Comparison of ENCODE assay signal across 19 mouse cellular contexts in genomic region chr17:73886071-73886785, GRCm38 (mm10).
A peak's percentile ranks its signal among the peaks of the same experiment; 100 is the strongest.
DNase-seq lines count a peak whose midpoint lies in the region; ATAC-seq lines count a peak whose summit lies in the region.
"Had no signal": no experiment of that assay in that cellular context is flagged by ENCODE, and none has a peak within 500 bp of the region (broad histone marks: within the 10 kb centered on the region; RNA-seq: fewer than 3 reads in every experiment).

No protein-coding gene starts in this region.

- peak; percentile 49 to 61 for DNase-seq in cerebellum, postnatal 10 days
- DNase-seq in cerebellum, adult 11-12 months: no peak
- DNase-seq in kidney, adult 11 months: peak; percentile 93
- peak; percentile 42 for DNase-seq in adrenal gland, postnatal 10 days
- peak; percentile 50 for DNase-seq in kidney, postnatal 10 days
- DNase-seq in right cerebral cortex, postnatal 10 days (ENCODE audit: low spot score in 2 of 2): no peak
- DNase-seq: heart, postnatal 4 days; layer of hippocampus, postnatal 36 days; lung, embryonic 14.5 days; right cerebral cortex, postnatal 4 days; thymus, postnatal 4 days had no signal

- H3K9ac ChIP-seq in kidney, embryonic 16.5 days (replicated peaks; ENCODE audit: low read length): no peak overlapping the region
- no peak overlapping the region for H3K9ac ChIP-seq in midbrain, embryonic 15.5 days
- H3K9ac ChIP-seq: embryonic facial prominence, embryonic 15.5 days; lung, embryonic 14.5 days; midbrain, embryonic 12.5 days had no signal

- no peaks in the 10 kb centered on the region for H3K4me1 ChIP-seq in kidney, embryonic 16.5 days (ENCODE audit: insufficient read depth, low read length)
- H3K4me1 ChIP-seq in midbrain, embryonic 15.5 days: no peaks in the 10 kb centered on the region
- H3K4me1 ChIP-seq: embryonic facial prominence, embryonic 15.5 days; forebrain, embryonic 10.5 days; midbrain, embryonic 12.5 days had no signal

- H3K4me2 ChIP-seq in kidney, embryonic 16.5 days (replicated peaks; ENCODE audit: low read depth, low read length): no peak overlapping the region
- H3K4me2 ChIP-seq in midbrain, embryonic 15.5 days: no peak overlapping the region
- H3K4me2 ChIP-seq: embryonic facial prominence, embryonic 15.5 days; liver, embryonic 11.5 days; lung, embryonic 14.5 days; midbrain, embryonic 12.5 days had no signal

- WGBS in kidney, embryonic 16.5 days: 87% methylated on average over 25 of the region's 25 CpGs
- WGBS in midbrain, embryonic 15.5 days: 90% methylated on average over 25 of the region's 25 CpGs

- H3K4me3 ChIP-seq in kidney, embryonic 16.5 days (ENCODE audit: low read length): no peak overlapping the region
- H3K4me3 ChIP-seq in midbrain, embryonic 15.5 days: no peak overlapping the region
- H3K4me3 ChIP-seq: embryonic facial prominence, embryonic 15.5 days; forebrain, embryonic 10.5 days; midbrain, embryonic 12.5 days had no signal

- no peaks in the 10 kb centered on the region for H3K36me3 ChIP-seq in kidney, embryonic 16.5 days (ENCODE audit: insufficient read depth, low read length)
- H3K36me3 ChIP-seq in midbrain, embryonic 15.5 days (replicated peaks): no peaks in the 10 kb centered on the region
- H3K36me3 ChIP-seq: embryonic facial prominence, embryonic 15.5 days; forebrain, embryonic 10.5 days; midbrain, embryonic 12.5 days had no signal

- H3K27me3 ChIP-seq in kidney, embryonic 16.5 days (ENCODE audit: insufficient read depth, low read length): no peaks in the 10 kb centered on the region
- H3K27me3 ChIP-seq in midbrain, embryonic 15.5 days (replicated peaks): no peaks in the 10 kb centered on the region
- H3K27me3 ChIP-seq: embryonic facial prominence, embryonic 15.5 days; midbrain, embryonic 12.5 days had no signal

- no peak overlapping the region for H3K27ac ChIP-seq in kidney, embryonic 16.5 days (ENCODE audit: low read length)
- no peak overlapping the region for H3K27ac ChIP-seq in midbrain, embryonic 15.5 days
- H3K27ac ChIP-seq: embryonic facial prominence, embryonic 15.5 days; forebrain, embryonic 10.5 days; hindbrain, postnatal 0 days; macrophage; midbrain, embryonic 12.5 days had no signal

- H3K9me3 ChIP-seq in kidney, embryonic 16.5 days (ENCODE audit: low read length): 0 out of 2 replicates have a peak, but pooled peaks cover 3% of the 10 kb centered on the region
- no peaks in the 10 kb centered on the region for H3K9me3 ChIP-seq in midbrain, embryonic 15.5 days
- H3K9me3 ChIP-seq: embryonic facial prominence, embryonic 15.5 days; forebrain, embryonic 10.5 days; midbrain, embryonic 12.5 days had no signal

- no peak for ATAC-seq in kidney, embryonic 16.5 days (ENCODE audit: low FRiP score, low TSS enrichment)
- ATAC-seq in midbrain, embryonic 15.5 days (replicated peaks): no peak
- ATAC-seq: hindbrain, postnatal 0 days had no signal

Comparison
In these comparisons a context has a peak if more than half of its experiments do, and no peak if none do; other contexts are left out.
1. DNase-seq: peak in cerebellum, postnatal 10 days (2 of 2), kidney, adult 11 months (single experiment), adrenal gland, postnatal 10 days (single experiment) and kidney, postnatal 10 days (single experiment); none in cerebellum, adult 11-12 months (single experiment) and right cerebral cortex, postnatal 10 days (0 of 2).